Mouse (Mus musculus) adrenal gland, adult 8-10 months (tissue): ENCODE results near the gene Eaf1. TPM values are rescaled to one million over a fixed set of nuclear protein-coding genes. Genes with fewer than 3 reads are reported as not detected.
"Not testable (repeated sequence)": the region's sequence is repeated elsewhere in the genome, so short reads cannot be mapped to it uniquely, and the experiment has no call there.

Experiments
- DNase-seq: peaks from one replicate; pipeline ENCODE4 v3.0.0; 2022
- total RNA-seq, 4 experiments: library from RNA; stranded (reverse); gene quantifications; 2 replicates each; pipeline ENCODE4 v1.2.4; 2022

Gene Eaf1
- 10 to 100 TPM; 45.1 to 53.4 (median 49.7) TPM for total RNA-seq

GRCm38 (mm10) chr14:31494349-31494974, at the start of gene Eaf1:
Gene Eaf1, plus strand, starts transcription at chr14:31494399.
- peak; percentile 27 for DNase-seq

- no peak for DNase-seq
These were observed 45.2 kb upstream of the Eaf1 start for GRCm38 (mm10) chr14:31448994-31449393.

DNA sequence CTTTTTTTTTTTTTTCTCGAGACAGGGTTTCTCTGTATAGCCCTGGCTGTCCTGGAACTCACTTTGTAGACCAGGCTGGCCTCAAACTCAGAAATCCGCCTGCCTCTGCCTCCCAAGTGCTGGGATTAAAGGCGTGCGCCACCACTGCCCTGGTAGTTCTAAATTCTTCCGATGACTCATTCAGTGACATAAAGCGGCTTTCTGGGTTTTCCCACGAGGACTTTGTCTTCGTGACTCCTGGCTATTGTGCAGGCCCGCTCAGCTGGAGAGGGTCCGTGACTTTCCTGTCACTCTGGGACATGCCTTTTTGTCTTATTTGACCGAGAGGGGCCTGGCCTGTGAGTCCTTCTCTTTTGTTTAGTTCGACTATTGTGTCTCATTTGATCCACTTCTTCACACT, 40.3 kb upstream of the Eaf1 start:
- DNase-seq: not testable (repeated sequence)

DNA sequence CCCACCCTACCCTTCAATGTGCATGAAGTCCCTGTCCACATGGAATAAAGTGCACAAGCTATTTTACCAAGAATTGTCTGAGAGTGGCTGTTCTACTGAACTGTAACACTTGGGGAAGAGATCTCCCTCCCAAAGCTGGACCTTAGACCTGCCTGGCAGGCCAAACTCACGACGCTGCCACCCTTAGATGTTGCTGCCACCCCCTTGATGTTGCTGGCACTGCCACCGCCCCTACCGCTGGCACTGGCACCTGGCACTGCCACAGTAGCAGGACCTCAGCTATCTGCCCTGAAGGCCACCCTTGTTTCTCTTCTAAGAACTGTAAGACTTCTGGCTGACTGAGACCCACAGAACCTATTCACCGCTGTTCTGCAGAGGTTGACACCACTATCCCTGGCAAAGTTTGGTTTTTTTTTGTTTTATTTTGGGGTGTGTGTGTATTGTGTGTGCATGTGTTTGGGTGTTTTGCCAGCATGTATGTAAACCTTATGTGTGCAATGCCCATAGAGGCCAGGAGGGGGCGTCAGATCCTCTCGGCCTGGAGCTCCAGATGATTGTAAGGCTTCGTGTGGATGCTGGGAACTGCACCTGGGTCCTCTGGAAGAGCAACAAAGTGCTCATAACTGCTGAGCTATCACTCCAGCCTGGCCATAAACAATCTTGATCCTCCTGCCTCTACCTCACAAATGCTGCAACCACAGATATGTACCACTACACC, 39.2 kb upstream of the Eaf1 start:
- no peak for DNase-seq

DNA sequence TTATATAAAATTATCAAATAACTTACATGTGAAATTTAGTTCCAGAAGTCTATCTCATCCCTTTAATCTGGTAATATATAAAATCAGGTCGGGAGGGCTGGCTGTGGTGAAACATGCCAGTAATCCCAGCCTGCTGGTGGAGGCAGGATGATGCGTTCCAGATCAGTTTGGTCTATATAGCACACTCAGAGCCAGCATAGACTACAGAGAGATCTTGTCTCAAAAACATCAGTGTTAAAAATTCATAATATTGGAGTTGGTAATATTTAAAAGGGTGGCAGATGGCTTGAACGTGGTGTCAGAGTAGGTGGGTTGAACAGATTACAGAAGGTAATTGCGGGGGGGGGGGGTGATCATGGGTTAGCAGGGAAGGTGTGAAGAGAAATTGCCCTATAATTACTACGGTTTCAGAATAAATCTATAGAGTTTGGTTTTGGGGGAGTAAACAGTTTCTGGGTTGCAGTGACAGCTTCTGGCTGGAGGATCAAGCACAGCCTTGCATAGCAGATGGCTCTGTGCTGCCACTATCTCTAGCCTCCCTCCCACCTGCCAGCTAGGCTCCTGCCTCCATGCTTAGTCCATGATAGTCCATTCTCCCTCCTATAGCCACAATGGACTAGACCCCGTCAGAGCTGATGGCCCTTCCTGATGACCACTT, 38.0 kb upstream of the Eaf1 start:
- no peak for DNase-seq

GRCm38 (mm10) chr14:31458006-31458405, 36.2 kb upstream of the Eaf1 start:
- DNase-seq: no peak

GRCm38 (mm10) chr14:31462226-31462625, 32.0 kb upstream of the Eaf1 start:
- not testable (repeated sequence) for DNase-seq

GRCm38 (mm10) chr14:31462886-31463285, 31.3 kb upstream of the Eaf1 start:
- DNase-seq: no peak

GRCm38 (mm10) chr14:31464176-31464575, 30.0 kb upstream of the Eaf1 start:
- DNase-seq: no peak

- no peak for DNase-seq
These were observed 24.5 kb upstream of the Eaf1 start for GRCm38 (mm10) chr14:31469711-31470110.

DNA sequence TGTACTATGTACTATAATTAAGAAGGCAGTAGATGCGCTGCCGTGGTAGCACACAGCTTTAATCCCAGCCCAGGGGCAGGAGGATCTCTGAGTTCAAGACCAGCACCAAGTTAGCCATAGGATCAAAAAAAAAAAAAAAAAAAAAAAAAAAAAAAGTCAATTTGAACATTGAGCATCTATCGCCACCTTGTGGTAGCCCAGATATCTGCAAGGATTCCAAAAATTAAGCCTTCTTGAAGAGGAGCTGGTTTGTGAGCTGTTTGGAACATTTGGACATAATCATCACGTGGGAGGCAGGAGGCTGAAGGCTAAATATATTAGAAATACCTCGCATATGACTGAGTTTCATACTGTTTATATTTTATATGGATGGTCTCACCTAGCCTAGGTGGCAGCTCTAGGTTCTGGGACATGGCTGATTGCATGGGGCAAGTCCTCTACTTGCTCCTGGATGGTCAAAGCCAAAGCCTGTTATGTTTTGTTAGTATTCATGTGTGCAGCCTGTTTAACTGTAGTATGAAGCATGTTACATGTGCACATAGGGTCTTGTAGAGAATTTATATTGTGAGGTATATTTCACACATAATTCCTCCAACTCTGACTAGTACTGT, 21.6 kb upstream of the Eaf1 start:
- no peak for DNase-seq

- no peak for DNase-seq
These were observed 20.9 kb upstream of the Eaf1 start for GRCm38 (mm10) chr14:31473297-31473696.

DNA sequence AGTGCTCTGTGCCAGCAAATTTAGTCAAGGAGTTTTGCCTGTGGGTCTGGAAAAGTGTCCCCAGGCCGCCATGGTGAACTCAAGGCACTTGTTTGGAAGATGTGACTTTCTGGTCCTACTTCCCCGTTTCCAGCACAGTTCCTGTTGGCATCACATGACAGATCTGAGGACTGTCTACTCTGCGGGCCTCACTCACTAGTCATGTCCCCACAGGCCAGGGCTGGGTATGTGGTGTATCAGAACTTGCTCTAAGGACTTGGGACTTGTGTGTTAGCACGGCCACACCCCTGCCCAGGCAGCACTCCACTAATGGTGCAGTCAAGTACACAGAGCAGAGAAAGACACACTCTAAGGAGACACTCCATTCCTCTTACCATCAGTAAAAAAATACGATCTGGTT, 11.8 kb upstream of the Eaf1 start:
- DNase-seq: no peak

DNA sequence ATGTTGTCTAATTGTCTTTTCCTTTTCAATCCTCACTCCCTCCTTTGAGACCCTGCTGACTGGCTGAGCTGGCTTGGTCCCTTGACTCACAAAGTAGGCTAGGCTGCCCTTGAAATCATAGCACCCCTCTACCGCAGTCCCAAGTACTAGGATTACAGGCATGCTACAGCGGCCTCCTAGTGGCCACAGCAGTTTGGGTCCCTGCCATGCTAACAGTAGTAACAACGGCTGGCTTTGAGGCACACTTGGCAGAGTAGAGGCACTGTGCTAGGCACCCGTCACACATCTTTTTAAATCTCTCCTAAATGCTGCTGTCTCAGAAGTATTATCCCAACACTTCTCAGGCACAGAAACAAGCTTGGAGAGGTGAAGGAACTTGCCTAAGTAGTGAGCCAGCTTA, 7.7 kb upstream of the Eaf1 start:
- no peak for DNase-seq

DNA sequence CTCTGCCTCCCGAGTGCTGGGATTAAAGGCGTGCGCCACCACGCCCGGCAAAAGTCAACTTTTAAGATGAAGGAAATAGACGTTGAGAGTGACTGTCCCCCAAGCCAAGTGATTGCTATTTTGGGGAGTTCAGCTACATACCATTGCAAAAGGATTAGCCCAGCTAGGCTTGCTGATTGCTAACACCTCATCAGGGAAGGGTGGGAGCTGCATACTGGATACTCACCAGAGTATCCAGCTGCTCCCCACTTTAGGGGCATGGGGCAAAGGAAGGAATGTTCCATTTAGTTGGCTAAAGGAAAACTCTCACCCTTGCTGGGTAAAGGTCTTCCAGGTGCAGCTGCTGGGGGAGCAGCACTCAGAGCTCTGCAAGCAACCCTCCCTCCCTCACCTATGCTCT, 6.1 kb upstream of the Eaf1 start:
- no peak for DNase-seq

DNA sequence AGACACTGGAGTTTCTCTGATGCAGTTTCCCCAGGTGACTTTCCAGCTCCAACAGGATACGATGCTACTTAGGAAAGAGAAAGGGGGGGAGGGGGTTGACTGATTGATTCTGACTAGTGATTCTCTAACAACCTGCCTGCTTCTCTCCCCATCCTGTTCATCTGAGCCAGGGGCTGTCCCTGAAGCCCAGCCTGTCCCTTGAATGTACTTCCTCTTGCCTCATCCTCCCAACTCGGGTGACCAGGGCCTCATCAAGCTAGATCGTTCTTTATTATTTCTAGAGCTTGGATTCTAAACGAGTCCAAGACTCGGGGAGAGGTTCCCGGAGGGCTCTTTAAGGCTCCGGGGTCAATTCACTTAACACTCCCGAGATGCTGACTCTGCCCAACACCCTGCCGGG, 298 bp upstream of the Eaf1 start:
- no peak for DNase-seq

DNA sequence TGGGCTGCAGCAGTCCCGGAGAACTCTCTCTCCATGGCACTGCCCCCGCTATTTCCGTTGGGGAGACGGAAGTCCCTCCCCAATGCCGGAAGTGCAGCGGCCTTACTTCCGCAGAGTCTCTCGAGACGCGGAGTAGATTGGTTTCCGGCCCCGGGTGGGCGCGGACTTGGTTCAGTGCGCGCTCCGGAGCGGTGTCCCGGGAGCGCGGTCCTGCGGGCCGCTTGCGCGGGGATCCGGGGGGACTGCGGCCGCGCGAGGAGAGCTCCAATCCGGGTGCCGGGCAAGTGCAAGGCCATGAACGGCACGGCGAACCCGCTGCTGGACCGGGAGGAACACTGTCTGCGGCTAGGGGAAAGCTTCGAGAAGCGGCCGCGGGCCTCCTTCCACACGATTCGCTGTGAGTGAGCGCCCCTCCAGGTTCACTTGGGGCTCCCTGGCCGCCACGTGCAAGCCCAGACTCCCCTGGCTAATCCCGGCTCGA, 816 bp downstream of the Eaf1 start, which contains the start of gene Mettl6:
Gene Mettl6 (minus strand): TSS at position 66 of the 481 bp plus-strand sequence.
- DNase-seq: peak; percentile 87

DNA sequence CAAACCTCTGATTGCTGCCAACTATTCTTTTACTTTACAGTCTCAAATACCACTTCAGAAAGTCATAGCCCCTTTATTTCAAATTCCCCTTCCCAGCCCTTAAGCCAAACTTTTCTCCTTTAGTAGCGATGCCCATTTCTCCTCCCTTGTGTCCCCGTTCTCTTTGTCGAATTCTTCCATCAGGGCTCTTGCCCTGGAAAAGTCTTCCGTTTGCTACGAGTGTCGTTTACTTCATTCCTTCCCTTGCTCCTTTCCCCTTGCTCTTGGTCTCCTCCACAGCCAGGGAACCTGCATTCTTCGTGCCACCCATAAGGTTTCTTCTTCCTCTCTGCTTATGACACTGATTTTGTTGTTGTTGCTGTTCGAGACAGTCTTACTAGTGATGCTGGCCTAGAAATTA, 1.3 kb downstream of the Eaf1 start:
- DNase-seq: no peak

GRCm38 (mm10) chr14:31496241-31496646, 2.0 kb downstream of the Eaf1 start:
- no peak for DNase-seq

GRCm38 (mm10) chr14:31499526-31499925, 5.3 kb downstream of the Eaf1 start:
- DNase-seq: no peak

GRCm38 (mm10) chr14:31503406-31503805, 9.2 kb downstream of the Eaf1 start:
- DNase-seq: no peak

- no peak for DNase-seq
These were observed 12.3 kb downstream of the Eaf1 start for GRCm38 (mm10) chr14:31506456-31506855.

GRCm38 (mm10) chr14:31509911-31510310, 15.7 kb downstream of the Eaf1 start:
- peak; percentile 40 for DNase-seq
